Mouse (Mus musculus): ENCODE results near the gene Tcf7l2. TPM values are rescaled to one million over a fixed set of nuclear protein-coding genes. Genes with fewer than 3 reads are reported as not detected.
A peak's percentile ranks its signal among the peaks of the same experiment; 100 is the strongest.

The Tcf7l2 gene
- total RNA-seq, 4 experiments from 2014 or later, result 10.0 to 14.7 (median 12.3) TPM

GRCm38 (mm10) chr19:55729376-55729775 is 12.2 kb upstream of the Tcf7l2 start:
- no peak for DNase-seq (ENCODE audit: low spot score)

- DNase-seq (ENCODE audit: low spot score), result no peak
Observed at GRCm38 (mm10) chr19:55732499-55732898, 9.1 kb upstream of the Tcf7l2 start.

- no peak for DNase-seq (ENCODE audit: low spot score)
Observed at GRCm38 (mm10) chr19:55732994-55733393, 8.6 kb upstream of the Tcf7l2 start.

- no peak for DNase-seq (ENCODE audit: low spot score)
Observed at GRCm38 (mm10) chr19:55736016-55736415, 5.6 kb upstream of the Tcf7l2 start.

- no peak for DNase-seq (ENCODE audit: low spot score)
Observed at GRCm38 (mm10) chr19:55739713-55740112, 1.9 kb upstream of the Tcf7l2 start.

GRCm38 (mm10) chr19:55740753-55741438 is 724 bp upstream of the Tcf7l2 start:
- no peak for DNase-seq (ENCODE audit: low spot score)

GRCm38 (mm10) chr19:55742386-55743000 is 873 bp downstream of the Tcf7l2 start:
- peak; percentile 37 for DNase-seq (ENCODE audit: low spot score)

- peak; percentile 34 for DNase-seq (ENCODE audit: low spot score)
Observed at GRCm38 (mm10) chr19:55743001-55743556, 1.5 kb downstream of the Tcf7l2 start.

- peak; percentile 63 for DNase-seq (ENCODE audit: low spot score)
Observed at GRCm38 (mm10) chr19:55743557-55744441, 2.2 kb downstream of the Tcf7l2 start.

- peak; percentile 19 for DNase-seq (ENCODE audit: low spot score)
Observed at GRCm38 (mm10) chr19:55744576-55745191, 3.1 kb downstream of the Tcf7l2 start.

GRCm38 (mm10) chr19:55745192-55745578 is 3.6 kb downstream of the Tcf7l2 start:
- peak; percentile 23 for DNase-seq (ENCODE audit: low spot score)

- no peak for DNase-seq (ENCODE audit: low spot score)
Observed at GRCm38 (mm10) chr19:55746241-55746640, 4.6 kb downstream of the Tcf7l2 start.

- peak; percentile 22 for DNase-seq (ENCODE audit: low spot score)
Observed at GRCm38 (mm10) chr19:55747237-55747925, 5.8 kb downstream of the Tcf7l2 start.

- no peak for DNase-seq (ENCODE audit: low spot score)
Observed at GRCm38 (mm10) chr19:55747926-55748291, 6.3 kb downstream of the Tcf7l2 start.

- DNase-seq (ENCODE audit: low spot score), result no peak
Observed at GRCm38 (mm10) chr19:55748801-55749200, 7.2 kb downstream of the Tcf7l2 start.

- no peak for DNase-seq (ENCODE audit: low spot score)
Observed at GRCm38 (mm10) chr19:55749532-55749931, 7.9 kb downstream of the Tcf7l2 start.

GRCm38 (mm10) chr19:55750048-55750447 is 8.4 kb downstream of the Tcf7l2 start:
- DNase-seq (ENCODE audit: low spot score), result no peak

- DNase-seq (ENCODE audit: low spot score), result no peak
Observed at GRCm38 (mm10) chr19:55750465-55750864, 8.8 kb downstream of the Tcf7l2 start.

GRCm38 (mm10) chr19:55752861-55753260 is 11.2 kb downstream of the Tcf7l2 start:
- no peak for DNase-seq (ENCODE audit: low spot score)

GRCm38 (mm10) chr19:55754303-55754702 is 12.7 kb downstream of the Tcf7l2 start:
- DNase-seq (ENCODE audit: low spot score), result no peak

GRCm38 (mm10) chr19:55755462-55755861 is 13.8 kb downstream of the Tcf7l2 start:
- no peak for DNase-seq (ENCODE audit: low spot score)
